Mouse (Mus musculus) MEL (cell line): ENCODE measurements around the gene Ifnar1.

ENCODE experiments used
- CHD2 ChIP-seq: IDR thresholded peaks from 2 replicates; pipeline ENCODE4 v1.6.1; 2011; ENCODE audit warnings: low read length, improper control_type of control experiment
- CTCF ChIP-seq, 3 experiments: IDR thresholded peaks in 2 of 3; conservative IDR thresholded peaks in 1 of 3; 2 replicates each; pipeline ENCODE4 v1.5.1; 2011 to 2012; ENCODE audit warnings: low read length in 3 of 3, low read depth in 2 of 3, mild to moderate bottlenecking in 2 of 3, improper control_type of control experiment in 1 of 3, inconsistent platforms in 1 of 3, mixed read lengths in 1 of 3, moderate library complexity in 1 of 3; ENCODE audit not compliant: control insufficient read depth in 1 of 3, insufficient read depth in 1 of 3, poor library complexity in 1 of 3, severe bottlenecking in 1 of 3
- ELF1 ChIP-seq: IDR thresholded peaks from 2 replicates; pipeline ENCODE4 v1.6.1; 2014; ENCODE audit warnings: low read depth, mild to moderate bottlenecking, inconsistent platforms, low read length, improper control_type of control experiment, moderate library complexity
- GATA1 ChIP-seq: IDR thresholded peaks from 2 replicates; pipeline ENCODE4 v1.6.1; 2011; ENCODE audit warnings: low read depth, low read length, improper control_type of control experiment
- MAX ChIP-seq: IDR thresholded peaks from 2 replicates; pipeline ENCODE4 v1.6.1; 2011; ENCODE audit warnings: low read length, improper control_type of control experiment
- MAZ ChIP-seq: IDR thresholded peaks from 2 replicates; pipeline ENCODE4 v1.6.1; 2012; ENCODE audit warnings: low read depth, mild to moderate bottlenecking, inconsistent platforms, low read length, improper control_type of control experiment
- MEF2A ChIP-seq: IDR thresholded peaks from 2 replicates; pipeline ENCODE4 v1.6.1; 2014; ENCODE audit warnings: low read depth, mild to moderate bottlenecking, inconsistent platforms, low read length, improper control_type of control experiment; ENCODE audit not compliant: poor library complexity, insufficient replicate concordance, severe bottlenecking; ENCODE audit errors: extremely low read depth
- MXI1 ChIP-seq: IDR thresholded peaks from 2 replicates; pipeline ENCODE4 v1.6.1; 2011; ENCODE audit warnings: mild to moderate bottlenecking, low read depth, low read length, improper control_type of control experiment
- POLR2A ChIP-seq, 2 experiments: IDR thresholded peaks; 2 replicates each; pipeline ENCODE4 v1.6.1; 2011 to 2012; ENCODE audit warnings: low read length in 2 of 2, mild to moderate bottlenecking in 2 of 2, control low read depth in 1 of 2, improper control_type of control experiment in 1 of 2, low read depth in 1 of 2, moderate library complexity in 1 of 2; ENCODE audit not compliant: control insufficient read depth in 1 of 2, insufficient read depth in 1 of 2, poor library complexity in 1 of 2
- POLR2AphosphoS5 ChIP-seq: IDR thresholded peaks from 2 replicates; pipeline ENCODE4 v1.6.1; 2012; ENCODE audit warnings: low read depth, borderline replicate concordance, mild to moderate bottlenecking, inconsistent platforms, low read length, moderate library complexity, mixed read lengths
- TAL1 ChIP-seq: IDR thresholded peaks from 2 replicates; pipeline ENCODE4 v1.6.1; 2012; ENCODE audit warnings: mild to moderate bottlenecking, inconsistent platforms, low read length, moderate library complexity, mixed read lengths
- TBP ChIP-seq: IDR thresholded peaks from 2 replicates; pipeline ENCODE4 v1.8.0; 2011; ENCODE audit warnings: low read depth, low read length, improper control_type of control experiment
- UBTF ChIP-seq: IDR thresholded peaks from 2 replicates; pipeline ENCODE4 v1.6.1; 2012; ENCODE audit warnings: low read depth, mild to moderate bottlenecking, inconsistent platforms, low read length, improper control_type of control experiment, moderate library complexity, borderline replicate concordance; ENCODE audit not compliant: insufficient read depth
- USF1 ChIP-seq: IDR thresholded peaks from 2 replicates; pipeline ENCODE4 v1.6.1; 2014; ENCODE audit warnings: low read depth, mild to moderate bottlenecking, inconsistent platforms, low read length, improper control_type of control experiment, moderate library complexity

- TF ChIP-seq TBP (peak; percentile 50), UBTF (no peak), POLR2A (IDR thresholded peaks at IDR 0.05; ENCODE audit: control insufficient read depth in 1 of 2, insufficient read depth in 1 of 2, low read depth in 1 of 2, low read length in 2 of 2, poor library complexity in 1 of 2) (peak in 1 of 2 experiments; percentile 42; a peak in 1 of 4 replicates), CTCF (IDR thresholded peaks at IDR 0.05 in 2 of 3, conservative IDR thresholded peaks at IDR 0.05 in 1 of 3; ENCODE audit: control insufficient read depth in 1 of 3, insufficient read depth in 1 of 3, low read depth in 2 of 3, low read length in 3 of 3, poor library complexity in 1 of 3, severe bottlenecking in 1 of 3) (no peak), TAL1 (peak; percentile 100), MAZ (0 out of 2 replicates have a peak, but pooled peaks have one; percentile 52), MXI1 (no peak; the same call in 1 of the 2 replicates), CHD2 (no peak), MAX (peak; percentile 37; the same call in 1 of the 2 replicates), USF1 (0 out of 2 replicates have a peak, but pooled peaks have one; percentile 15), GATA1 (peak; percentile 98), POLR2AphosphoS5 (no peak), MEF2A (no peak), ELF1 (no peak)
These were observed 60.7 kb downstream of the Ifnar1 start for GRCm38 (mm10) chr16:91545597-91546281.
